Mouse (Mus musculus) left cerebral cortex, adult 8-10 months (tissue): ENCODE results near the gene Rab3b. TPM values are rescaled to one million over a fixed set of nuclear protein-coding genes. Genes with fewer than 3 reads are reported as not detected.
A peak's percentile ranks its signal among the peaks of the same experiment; 100 is the strongest.

Source experiments
- DNase-seq, 2 experiments: peaks; one replicate each; pipeline ENCODE4 v3.0.0; 2022; ENCODE audit warnings: low spot score in 2 of 2
- total RNA-seq, 4 experiments: library from RNA; stranded (reverse); gene quantifications; 2 replicates each; pipeline ENCODE4 v1.2.4; 2022

Gene Rab3b
- total RNA-seq, 4 experiments from 2014 or later: 79.8 to 85.4 (median 84.3) TPM

- DNase-seq: peak in 1 of 2 experiments; percentile 61
These were observed 70.3 kb downstream of the Rab3b start for GRCm38 (mm10) chr4:108949168-108949567.

GRCm38 (mm10) chr4:108950201-108950600 is 71.3 kb downstream of the Rab3b start:
- DNase-seq: no peak

- DNase-seq: no peak
These were observed 72.8 kb downstream of the Rab3b start for GRCm38 (mm10) chr4:108951663-108952062.

GRCm38 (mm10) chr4:108959696-108960095 is 80.8 kb downstream of the Rab3b start:
- DNase-seq: no peak

- DNase-seq: no peak
These were observed 82.0 kb downstream of the Rab3b start for GRCm38 (mm10) chr4:108960619-108961460.

GRCm38 (mm10) chr4:108963017-108963416 is 84.2 kb downstream of the Rab3b start:
- no peak for DNase-seq

GRCm38 (mm10) chr4:108969517-108969916 is 90.7 kb downstream of the Rab3b start:
- no peak for DNase-seq

GRCm38 (mm10) chr4:108971054-108971453 is 92.2 kb downstream of the Rab3b start:
- no peak for DNase-seq

- peak in 1 of 2 experiments; percentile 23 for DNase-seq
These were observed 97.7 kb downstream of the Rab3b start for GRCm38 (mm10) chr4:108976458-108977071.

GRCm38 (mm10) chr4:108986833-108987472 is 108.1 kb downstream of the Rab3b start:
- no peak for DNase-seq

GRCm38 (mm10) chr4:108987473-108987842 is 108.6 kb downstream of the Rab3b start:
- DNase-seq: no peak

- DNase-seq: no peak
These were observed 110.6 kb downstream of the Rab3b start for GRCm38 (mm10) chr4:108989430-108989829.

GRCm38 (mm10) chr4:108990032-108990431 is 111.2 kb downstream of the Rab3b start:
- no peak for DNase-seq

GRCm38 (mm10) chr4:108990571-108990970 is 111.7 kb downstream of the Rab3b start:
- DNase-seq: no peak

- DNase-seq: no peak
These were observed 112.9 kb downstream of the Rab3b start for GRCm38 (mm10) chr4:108991811-108992210.

Other genes starting within 250 kb of the Rab3b start
- 1 to 10 TPM; 1.5 to 2.1 (median 2.0) TPM for gene 3110021N24Rik, start 159.4 kb upstream of the Rab3b start, total RNA-seq
- gene Zfyve9, start 98.3 kb upstream of the Rab3b start, total RNA-seq: 10 to 100 TPM; 67.6 to 80.0 (median 71.6) TPM
- gene Btf3l4, start 45.4 kb upstream of the Rab3b start, total RNA-seq: 100 to 1,000 TPM in 1 of 4 experiments, 10 to 100 TPM in 3; 95.2 to 107 (median 97.2) TPM
- gene Txndc12, start 44.5 kb upstream of the Rab3b start, total RNA-seq: 10 to 100 TPM; 31.3 to 38.6 (median 36.9) TPM
- gene Kti12, start 31.3 kb upstream of the Rab3b start, total RNA-seq: 10 to 100 TPM; 15.0 to 16.4 (median 15.7) TPM
- gene A730015C16Rik, start 30.4 kb upstream of the Rab3b start, total RNA-seq: under 1 TPM in 1 of 4 experiments, not detected in 3; 0.33 TPM
- 100 to 1,000 TPM; 118 to 137 (median 123) TPM for gene Nrd1, start 121.6 kb downstream of the Rab3b start, total RNA-seq